Mouse (Mus musculus) ES-CJ7 (cell line): ENCODE results near the gene Vamp2.

Experiments used
- DNase-seq: peaks from one replicate; pipeline ENCODE4 v3.0.0; 2011; ENCODE audit warnings: low read depth, low spot score

Vamp2 gene

DNA sequence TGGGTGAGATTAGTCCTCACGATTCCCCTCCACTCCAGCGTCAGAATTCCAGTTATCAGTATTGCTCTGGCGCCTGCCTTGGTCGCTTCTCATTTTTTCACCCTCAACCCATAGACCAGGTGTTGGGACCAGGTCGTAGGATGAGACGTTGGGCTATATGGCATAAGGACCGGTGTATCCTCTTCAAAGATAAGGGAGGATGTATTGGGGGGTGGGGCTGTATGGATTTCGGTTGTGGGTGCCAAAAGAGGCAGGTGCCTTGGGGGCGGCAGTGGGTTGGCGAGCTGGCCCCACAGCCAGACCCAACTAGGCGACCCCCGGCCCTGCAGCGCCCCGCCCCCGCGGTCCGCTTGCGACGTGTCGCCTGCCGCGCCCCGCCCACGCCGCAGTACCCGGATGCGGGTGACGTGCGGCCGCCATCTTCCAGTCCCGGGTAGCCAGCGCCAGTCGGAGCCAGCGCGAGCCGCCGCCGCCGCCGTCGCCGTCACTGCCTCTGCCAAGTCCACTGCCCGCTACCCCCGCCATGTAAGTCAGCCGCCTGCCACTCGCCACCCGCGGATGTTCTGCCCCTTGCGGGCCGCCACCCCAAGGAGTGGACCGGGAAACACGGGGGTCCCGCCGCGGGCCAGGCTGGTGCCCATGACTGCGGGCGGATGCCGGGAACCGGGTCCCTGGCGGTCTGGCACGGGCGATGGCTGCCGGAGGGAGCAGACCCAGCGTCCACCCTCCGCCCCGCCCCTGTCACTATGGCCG lies at the start of gene Vamp2:
Gene Vamp2, plus strand, starts transcription at position 388 of the 753 bp plus-strand sequence.
- peak; percentile 81 for DNase-seq

- DNase-seq, result peak; percentile 90
Measured at GRCm38 (mm10) chr11:69045531-69046394, 42.5 kb upstream of the Vamp2 start, which contains the start of gene Aurkb. Gene Aurkb, plus strand, starts transcription at chr11:69045647.

DNA sequence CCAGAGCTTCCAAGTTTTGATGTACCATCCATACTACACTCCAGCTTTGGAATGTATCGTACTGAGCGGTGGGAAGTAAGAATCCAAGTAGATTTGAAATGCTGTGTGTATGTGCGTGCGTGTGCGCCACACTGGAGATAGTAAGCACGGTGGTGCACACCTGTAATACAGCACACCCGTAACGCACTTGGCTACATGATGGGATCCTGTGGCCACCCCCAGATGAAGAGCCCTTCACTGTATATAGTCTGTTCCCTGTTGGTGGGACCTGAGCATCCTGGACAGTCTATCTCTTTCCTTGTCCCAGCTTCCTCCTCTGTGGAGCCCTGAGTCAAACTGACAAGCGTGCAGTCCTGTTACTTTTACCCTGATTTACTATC lies 41.9 kb upstream of the Vamp2 start:
- DNase-seq, result no peak

- DNase-seq, result no peak
Measured at GRCm38 (mm10) chr11:69047592-69047991, 40.7 kb upstream of the Vamp2 start.

- no peak for DNase-seq
Measured at GRCm38 (mm10) chr11:69048151-69048550, 40.1 kb upstream of the Vamp2 start.

- DNase-seq, result no peak
Measured at GRCm38 (mm10) chr11:69050748-69051147, 37.5 kb upstream of the Vamp2 start.

- no peak for DNase-seq
Measured at GRCm38 (mm10) chr11:69051771-69052170, 36.5 kb upstream of the Vamp2 start.

DNA sequence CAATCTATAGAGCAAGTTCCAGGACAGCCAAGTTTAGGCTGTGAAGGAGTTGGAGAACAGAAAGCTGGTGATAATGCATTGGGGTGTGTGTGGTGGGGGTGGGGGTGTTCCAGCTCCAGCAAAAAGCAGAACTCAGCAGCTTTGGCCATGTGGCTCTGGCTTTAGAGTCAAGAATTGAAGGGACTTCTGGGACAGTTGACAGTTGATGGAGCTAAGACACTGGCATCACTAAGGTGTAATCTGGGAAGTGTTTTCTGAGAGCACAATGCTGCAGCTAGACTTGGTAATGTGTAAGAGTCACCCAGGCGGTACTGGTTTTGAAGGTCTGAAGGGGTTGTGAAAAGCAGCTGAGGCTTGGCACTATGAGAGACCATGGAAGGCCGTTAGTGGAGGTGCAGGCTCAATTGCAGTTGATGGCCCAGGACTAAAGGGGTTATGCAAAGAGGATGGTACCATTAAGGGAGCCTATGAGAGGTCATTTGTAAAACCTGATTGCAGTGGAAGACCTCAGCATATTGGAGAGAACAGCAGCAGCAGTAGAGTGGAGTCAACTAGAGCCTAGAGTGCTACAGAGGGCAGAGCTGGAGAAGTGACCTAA lies 35.4 kb upstream of the Vamp2 start:
- DNase-seq, result no peak

DNA sequence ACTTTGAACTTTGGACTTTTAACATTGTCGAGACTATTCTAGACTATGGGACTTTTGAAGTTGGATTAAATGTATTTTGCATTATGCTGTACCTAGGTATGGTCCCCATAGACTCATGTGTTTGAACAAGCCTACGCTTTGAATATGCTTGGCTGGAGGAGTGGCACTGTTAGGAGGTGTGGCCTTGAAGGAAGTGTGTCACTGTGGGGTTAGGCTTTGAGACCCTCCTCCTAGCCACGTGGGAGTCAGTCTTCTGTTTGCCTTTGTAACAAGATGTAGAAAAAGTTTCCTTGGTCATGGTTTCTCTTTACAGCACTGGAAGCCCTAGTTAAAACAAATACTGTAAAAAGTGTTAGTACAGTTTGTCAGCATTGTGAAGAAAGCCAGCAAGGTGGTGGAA lies 34.4 kb upstream of the Vamp2 start:
- DNase-seq, result no peak

DNA sequence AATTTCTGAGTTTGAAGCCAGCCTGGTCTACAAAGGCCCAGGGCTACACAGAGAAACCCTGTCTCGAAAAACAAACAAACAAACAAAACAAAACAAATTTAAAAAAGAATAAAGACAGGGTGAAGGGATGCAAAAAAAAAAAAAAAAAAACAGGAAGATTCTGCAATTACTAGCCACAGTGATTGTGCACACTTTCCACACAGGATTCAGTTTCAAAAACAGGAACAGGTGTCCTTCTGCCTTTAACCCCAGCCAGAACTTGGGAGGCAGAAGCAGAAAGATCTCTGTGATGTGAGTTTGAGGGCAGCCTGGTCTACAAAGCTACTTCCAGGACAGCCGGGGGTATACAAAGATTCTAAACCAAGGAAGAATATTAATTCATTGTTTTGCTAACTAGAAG lies 30.0 kb upstream of the Vamp2 start:
- no peak for DNase-seq

DNA sequence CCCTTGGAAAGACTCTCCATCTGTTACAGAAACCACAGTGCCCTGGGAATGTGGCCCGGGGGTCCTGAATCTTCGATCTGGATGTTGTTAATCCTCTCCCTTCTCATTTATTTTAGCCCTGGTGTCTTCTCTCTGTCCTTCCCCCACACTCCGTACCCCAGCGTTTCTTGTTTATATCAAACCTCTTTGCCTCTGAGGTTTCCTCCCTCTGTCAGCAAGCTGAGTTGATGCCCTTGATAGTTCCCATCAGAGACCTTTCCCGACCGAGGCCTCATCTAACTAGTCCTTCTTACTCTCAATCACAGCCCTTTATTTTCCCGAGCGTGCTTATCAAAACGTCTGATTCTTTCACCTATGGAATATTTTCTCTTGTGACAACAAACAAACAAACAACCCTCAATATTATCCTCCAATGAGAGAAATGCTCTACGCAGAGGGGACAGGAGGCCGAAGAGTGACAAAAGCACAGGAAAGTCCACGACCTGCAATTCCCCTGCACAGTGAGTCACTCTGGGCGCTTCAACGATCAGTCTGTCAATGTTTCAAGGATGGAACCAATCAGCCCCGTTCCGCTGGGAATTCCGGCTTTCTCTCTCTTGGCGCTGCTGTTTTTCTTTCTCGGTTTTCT lies 29.4 kb upstream of the Vamp2 start:
- no peak for DNase-seq

- peak; percentile 98 for DNase-seq
Measured at GRCm38 (mm10) chr11:69059357-69059974, 28.8 kb upstream of the Vamp2 start, which contains the start of gene Borcs6. Gene Borcs6, plus strand, starts transcription at chr11:69059717.

- no peak for DNase-seq
Measured at GRCm38 (mm10) chr11:69059975-69060411, 28.3 kb upstream of the Vamp2 start.

GRCm38 (mm10) chr11:69060448-69061254 lies 27.6 kb upstream of the Vamp2 start:
- peak; percentile 21 for DNase-seq

GRCm38 (mm10) chr11:69061255-69061912 lies 26.9 kb upstream of the Vamp2 start:
- no peak for DNase-seq

GRCm38 (mm10) chr11:69062194-69062760 lies 26.0 kb upstream of the Vamp2 start:
- DNase-seq, result peak; percentile 68

- peak; percentile 94 for DNase-seq
Measured at GRCm38 (mm10) chr11:69062761-69063224, 25.5 kb upstream of the Vamp2 start.

DNA sequence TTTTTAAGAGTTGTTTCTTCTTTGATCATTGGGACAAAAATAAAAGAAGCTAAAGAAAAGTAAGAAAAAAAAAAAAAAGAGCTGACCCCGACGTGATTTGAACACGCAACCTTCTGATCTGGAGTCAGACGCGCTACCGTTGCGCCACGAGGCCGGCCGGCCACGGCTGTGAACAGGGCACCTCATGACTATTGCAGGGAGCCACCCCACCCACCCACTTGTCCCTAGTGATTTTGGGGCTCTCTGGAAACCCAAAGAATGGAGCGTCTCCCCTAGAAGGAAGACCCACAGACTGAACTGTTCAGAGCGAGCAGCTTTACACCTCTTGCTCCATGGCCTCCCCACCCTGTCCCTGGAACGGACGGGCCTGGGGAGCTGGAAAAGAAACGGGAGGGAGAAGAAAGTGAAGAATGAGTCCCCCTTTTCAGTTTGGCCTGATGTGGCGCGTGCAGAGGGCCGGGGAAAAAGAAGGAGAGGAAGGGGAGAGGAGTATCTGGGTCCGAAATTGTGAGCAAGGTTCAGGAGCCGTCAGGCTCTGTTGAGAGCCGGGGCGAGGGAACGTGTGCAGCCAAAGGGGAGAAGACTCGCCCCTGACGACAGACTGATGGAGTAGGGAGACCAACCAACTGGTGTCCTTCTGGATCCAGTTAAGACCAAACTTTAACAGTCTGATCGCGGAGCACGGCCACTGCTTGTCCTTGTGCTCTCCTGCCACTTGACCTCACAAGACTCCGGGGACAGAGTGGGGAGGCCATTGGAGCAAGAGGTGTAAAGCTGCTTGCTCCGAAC lies 24.7 kb upstream of the Vamp2 start:
- DNase-seq, result peak; percentile 80
